Mouse (Mus musculus): ENCODE data around the gene Sbf2.
A peak's percentile ranks its signal among the peaks of the same experiment; 100 is the strongest.
"Not testable (repeated sequence)": the region's sequence is repeated elsewhere in the genome, so short reads cannot be mapped to it uniquely, and the experiment has no call there.

Gene Sbf2

DNA sequence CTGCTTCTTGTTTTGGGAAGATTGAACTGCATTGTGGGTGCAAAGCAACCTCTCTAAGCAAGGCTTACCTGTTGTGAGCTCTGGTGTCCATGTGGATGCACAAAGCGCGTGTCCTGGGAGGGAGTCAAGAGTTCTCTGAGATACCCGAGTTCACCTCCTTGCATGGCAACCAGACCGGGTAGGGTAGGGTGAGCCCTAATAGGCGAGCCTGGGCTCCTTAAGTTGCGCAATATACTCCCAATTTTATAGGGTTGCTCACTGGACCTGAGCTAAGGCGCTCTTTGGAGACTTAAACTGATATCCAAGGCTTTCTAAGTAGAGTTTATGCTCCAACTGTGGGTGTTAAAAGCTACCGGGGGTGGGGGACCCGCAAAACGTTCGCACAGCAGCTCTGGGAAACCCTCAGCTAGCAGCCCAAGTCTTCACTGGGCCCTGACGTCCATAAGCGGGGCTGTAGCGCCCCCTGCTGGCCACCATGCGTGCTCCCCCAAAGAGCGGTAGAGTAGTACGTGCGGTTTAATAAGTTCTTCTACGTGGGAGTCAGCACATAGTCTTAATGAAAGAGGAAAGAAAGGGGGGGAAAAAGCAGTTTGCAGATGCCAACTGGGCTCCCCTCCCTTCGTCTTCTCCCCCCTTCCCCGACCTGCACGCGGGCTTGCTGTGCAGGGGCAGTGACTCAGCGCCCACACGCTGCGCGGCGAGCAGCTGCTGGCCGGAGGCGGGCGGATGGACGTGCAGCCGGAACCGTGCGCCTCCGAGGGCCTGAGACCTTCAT lies 15.4 kb upstream of the Sbf2 start:
- DNase-seq (ENCODE audit: low spot score in 2 of 2): peak; percentile 57 to 81

- peak in 1 of 2 experiments; percentile 9 for DNase-seq (ENCODE audit: low spot score in 2 of 2)
Measured at GRCm38 (mm10) chr7:110628611-110629354, 14.1 kb upstream of the Sbf2 start.

GRCm38 (mm10) chr7:110628273-110628600 lies 13.5 kb upstream of the Sbf2 start:
- no peak for DNase-seq (ENCODE audit: low spot score in 2 of 2)

DNA sequence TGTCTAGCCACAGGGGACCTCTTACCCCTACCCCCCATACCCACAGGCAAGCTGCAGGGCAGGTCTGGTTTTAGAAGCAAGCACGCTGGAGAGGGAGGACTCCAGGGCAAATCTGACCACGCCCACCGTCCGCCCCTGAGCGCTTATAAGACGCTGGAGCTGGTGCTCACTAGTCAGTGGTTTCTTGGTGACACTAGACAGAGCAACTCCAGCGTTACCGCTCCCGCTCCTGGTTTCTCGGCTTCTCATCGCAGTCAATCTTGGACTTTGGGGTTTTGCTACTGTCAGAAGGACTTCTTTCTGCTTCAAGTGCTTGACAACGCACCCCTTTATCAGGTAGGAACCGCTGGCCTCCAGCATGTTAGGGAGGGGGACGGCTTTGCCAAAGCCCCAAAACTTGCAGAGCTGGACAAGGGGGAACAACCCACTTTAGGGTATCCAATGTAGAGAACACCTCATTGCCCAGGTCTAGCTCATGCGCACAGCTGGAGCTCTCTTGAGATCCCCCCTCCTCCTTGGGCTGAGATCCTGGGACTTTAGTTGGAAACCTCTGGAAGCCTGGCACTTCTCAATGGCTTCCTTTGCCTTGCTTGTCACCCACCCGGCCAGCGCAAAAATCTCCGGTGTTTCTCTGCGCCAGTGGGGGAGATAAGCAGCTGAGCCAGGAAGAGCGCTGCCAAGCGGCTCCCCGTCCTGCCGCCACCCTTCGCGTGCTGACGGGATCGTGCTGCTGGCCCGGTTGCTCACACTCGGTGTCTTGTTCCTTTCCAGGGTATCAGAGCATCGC lies 13.0 kb upstream of the Sbf2 start, which contains the start of gene Adm:
Gene Adm (plus strand): TSS at position 176 of the 787 bp plus-strand sequence.
- DNase-seq (ENCODE audit: low spot score in 2 of 2): peak; percentile 31 to 76

- DNase-seq (ENCODE audit: low spot score in 2 of 2): peak in 1 of 2 experiments; percentile 43
Measured at GRCm38 (mm10) chr7:110627099-110627482, 12.4 kb upstream of the Sbf2 start.

DNA sequence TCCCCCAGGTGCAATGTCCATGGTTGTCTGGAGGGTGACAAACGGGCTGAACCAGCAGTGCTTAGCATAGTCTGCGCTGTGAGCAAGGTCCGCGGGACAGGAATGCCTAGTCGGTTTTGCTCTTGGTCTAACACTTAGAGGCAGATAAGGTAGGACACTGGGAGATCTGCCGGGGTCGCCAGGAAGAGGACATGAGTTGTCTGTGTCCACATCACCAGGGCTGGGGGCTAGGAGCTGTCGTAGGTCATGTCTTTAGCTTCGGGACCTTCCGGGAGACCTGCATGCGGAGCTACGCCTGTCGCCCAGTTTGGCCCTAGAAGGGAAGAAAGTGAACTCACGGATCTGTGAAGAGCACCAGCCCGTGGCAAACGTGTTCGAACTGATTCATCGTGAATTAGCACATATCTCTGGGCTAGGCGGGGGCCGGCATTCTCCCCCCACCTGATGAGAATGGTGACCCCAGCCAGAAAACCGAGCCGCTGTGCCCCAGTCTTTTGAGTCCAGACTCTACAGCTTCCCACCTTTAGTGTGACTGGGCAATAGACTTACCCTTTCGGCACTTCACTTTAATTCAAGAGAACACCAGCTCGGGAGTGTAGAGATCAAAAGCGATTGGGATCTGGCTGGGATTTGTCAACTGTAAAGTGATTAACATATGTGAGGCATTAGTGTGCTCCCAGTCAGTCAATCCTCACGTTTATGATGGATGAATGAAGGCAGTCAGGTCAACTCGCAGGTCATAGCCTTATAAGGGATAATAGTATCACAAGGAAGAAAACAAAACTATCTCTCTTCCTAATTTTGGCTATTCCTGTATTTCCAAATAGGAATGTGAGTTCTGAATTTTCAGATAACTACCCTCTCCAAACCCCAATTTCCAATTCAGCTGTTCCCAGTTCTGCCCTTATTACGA lies 11.7 kb upstream of the Sbf2 start:
- DNase-seq (ENCODE audit: low spot score in 2 of 2): no peak

- DNase-seq (ENCODE audit: low spot score in 2 of 2): no peak
Measured at GRCm38 (mm10) chr7:110625489-110625888, 10.8 kb upstream of the Sbf2 start.

- no peak for DNase-seq (ENCODE audit: low spot score in 2 of 2)
Measured at GRCm38 (mm10) chr7:110624961-110625360, 10.2 kb upstream of the Sbf2 start.

DNA sequence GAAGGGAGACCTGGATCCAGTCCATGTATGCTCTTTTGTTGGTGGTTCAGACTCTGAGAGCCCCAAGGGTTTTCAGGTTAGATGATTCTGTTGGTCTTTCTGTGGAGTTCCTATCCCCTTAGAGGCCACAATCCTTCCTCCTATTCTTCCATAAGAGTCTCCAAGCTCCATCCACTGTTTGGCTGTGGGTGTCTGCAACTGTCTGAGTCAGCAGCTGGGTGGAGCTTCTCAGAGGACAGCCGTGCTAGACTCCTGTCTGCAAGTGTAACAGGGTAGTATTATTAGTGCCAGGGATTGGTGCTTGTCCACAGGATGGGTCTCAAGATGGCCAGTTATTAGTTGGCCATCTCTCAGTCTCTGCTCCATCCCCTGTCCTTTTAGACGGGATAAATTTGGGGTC lies 9.3 kb upstream of the Sbf2 start:
- no peak for DNase-seq (ENCODE audit: low spot score in 2 of 2)

DNA sequence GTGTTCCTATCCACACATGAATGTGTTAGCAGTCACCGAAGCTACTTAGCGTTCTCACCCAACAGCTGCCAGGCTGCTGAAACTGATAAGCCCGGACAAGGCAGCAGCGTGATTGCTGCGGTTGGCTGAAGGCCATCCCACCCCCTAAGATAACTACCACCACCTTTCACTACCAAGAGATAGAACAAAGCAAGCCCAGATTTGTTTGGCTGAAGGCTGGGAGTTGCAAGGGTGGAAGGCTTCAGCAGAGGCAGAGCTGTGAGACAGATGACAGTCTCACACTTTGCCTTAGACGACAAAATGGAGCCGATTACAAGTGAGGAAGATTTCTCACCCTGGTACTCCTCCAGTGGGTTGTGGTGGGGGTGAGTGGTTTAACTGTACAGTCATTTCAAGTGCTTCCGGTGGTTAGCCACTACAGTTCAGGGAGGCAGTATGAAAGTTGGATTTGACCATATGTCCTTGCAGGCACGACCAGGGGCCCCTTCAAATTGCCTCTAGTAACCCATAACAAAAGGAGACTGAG lies 4.4 kb upstream of the Sbf2 start:
- DNase-seq (ENCODE audit: low spot score in 2 of 2): no peak

GRCm38 (mm10) chr7:110615792-110616191 lies 1.1 kb upstream of the Sbf2 start:
- no peak for DNase-seq (ENCODE audit: low spot score in 2 of 2)

- DNase-seq (ENCODE audit: low spot score in 2 of 2): no peak
Measured at GRCm38 (mm10) chr7:110615151-110615631, 469 bp upstream of the Sbf2 start.

- DNase-seq (ENCODE audit: low spot score in 2 of 2): no peak
Measured at GRCm38 (mm10) chr7:110613381-110614132, 1.2 kb downstream of the Sbf2 start.

DNA sequence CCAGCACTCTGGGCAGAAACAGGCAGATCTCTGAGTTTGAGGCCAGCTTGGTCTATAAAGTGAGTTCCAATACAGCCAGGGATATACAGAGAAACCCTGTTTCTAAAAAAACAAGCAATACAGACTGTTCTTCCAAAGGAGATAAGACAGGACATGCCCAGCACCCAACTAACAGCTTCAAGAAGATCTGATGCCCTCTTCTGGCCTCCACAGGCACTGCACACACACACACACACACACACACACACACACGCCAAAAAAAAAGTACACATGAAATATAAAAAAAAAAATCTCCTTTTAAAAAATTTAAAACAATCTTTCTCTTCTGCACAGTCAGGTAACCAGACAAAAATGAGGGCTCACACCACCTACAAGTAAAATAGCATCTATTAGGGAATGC lies 7.8 kb downstream of the Sbf2 start:
- no peak for DNase-seq (ENCODE audit: low spot score in 2 of 2)

DNA sequence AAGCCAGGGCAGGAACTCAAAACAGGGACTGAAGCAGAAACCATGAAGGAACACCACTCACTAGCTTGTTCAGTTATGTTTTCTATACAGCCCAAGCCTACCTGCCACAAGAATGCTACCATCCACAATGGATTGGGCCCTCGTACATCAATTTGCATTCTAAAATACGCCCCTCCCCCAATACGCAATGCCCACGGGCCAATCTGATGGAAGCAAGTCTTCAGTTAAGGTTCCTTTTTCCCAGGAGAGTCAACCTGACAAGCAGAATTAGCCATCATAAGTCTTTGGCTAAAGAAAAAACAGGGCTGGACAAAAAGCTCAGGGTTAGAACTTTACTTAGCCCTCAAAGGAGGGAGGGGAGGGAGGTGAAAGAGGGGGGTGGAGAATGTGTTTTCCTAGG lies 9.2 kb downstream of the Sbf2 start:
- DNase-seq (ENCODE audit: low spot score in 2 of 2): no peak

DNA sequence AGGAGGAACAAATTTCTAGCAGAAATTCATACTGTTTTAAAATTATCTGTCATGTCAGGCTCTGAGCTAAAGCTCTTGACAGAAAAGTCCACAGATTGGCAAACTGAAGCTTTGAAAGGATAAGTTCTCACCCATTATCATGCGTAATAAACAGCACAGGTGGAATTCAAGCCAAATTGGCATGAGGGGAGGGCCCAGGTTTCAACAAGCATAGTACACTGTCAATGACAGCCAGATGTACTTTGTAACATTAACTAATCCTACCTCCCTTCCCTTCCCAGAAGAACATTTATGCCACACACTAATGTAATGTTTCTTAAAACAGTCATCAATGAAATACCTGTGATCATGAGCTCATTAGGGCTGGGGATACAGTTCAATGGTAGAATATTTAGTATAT lies 17.6 kb downstream of the Sbf2 start:
- no peak for DNase-seq (ENCODE audit: low spot score in 2 of 2)

GRCm38 (mm10) chr7:110593991-110594390 lies 20.7 kb downstream of the Sbf2 start:
- DNase-seq (ENCODE audit: low spot score in 2 of 2): not testable (repeated sequence)

- DNase-seq (ENCODE audit: low spot score in 2 of 2): no peak
Measured at GRCm38 (mm10) chr7:110587721-110588120, 27.0 kb downstream of the Sbf2 start.

GRCm38 (mm10) chr7:110585250-110585649 lies 29.5 kb downstream of the Sbf2 start:
- DNase-seq (ENCODE audit: low spot score in 2 of 2): no peak

DNA sequence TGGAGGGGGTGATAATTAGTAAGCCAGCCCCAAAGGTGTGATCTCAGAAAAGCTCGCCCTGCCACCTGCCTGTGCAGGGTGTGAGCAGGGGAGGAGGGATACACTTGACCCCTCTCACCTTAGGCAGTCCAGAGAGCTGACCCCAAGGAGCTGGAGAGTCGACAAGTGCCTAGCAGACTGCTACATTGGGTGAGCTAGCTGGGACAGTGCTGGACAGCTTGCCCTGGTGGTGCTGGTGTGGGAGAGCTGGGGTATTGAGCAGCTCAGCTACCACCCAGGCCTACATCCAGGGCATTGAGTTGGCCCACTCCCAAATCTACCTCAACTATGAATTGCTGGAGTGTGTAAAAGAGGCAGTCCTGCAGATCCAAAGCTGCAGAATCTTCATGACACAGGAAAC lies 30.6 kb downstream of the Sbf2 start:
- DNase-seq (ENCODE audit: low spot score in 2 of 2): no peak
